Mouse (Mus musculus) thymus, postnatal 0 days (tissue): ENCODE results near the gene Dda1. TPM values are rescaled to one million over a fixed set of nuclear protein-coding genes. Genes with fewer than 3 reads are reported as not detected.

Source experiments
- DNase-seq: peaks from one replicate; pipeline ENCODE4 v3.0.0-alpha.2; 2015; ENCODE audit warnings: low spot score
- polyA plus RNA-seq: library from polyadenylated mRNA; unstranded; fragments of >200 nt; fragmentation: Nextera tagmentation; extraction: Ambion mirVana; gene quantifications from 2 replicates; pipeline ENCODE4 v1.2.1, GENCODE M21; 2015

The Dda1 gene
- polyA plus RNA-seq, 1 experiment from 2014 or later, result 157 TPM

- peak; percentile 81 for DNase-seq
Observed at GRCm38 (mm10) chr8:71495039-71495438, 26.0 kb downstream of the Dda1 start.

DNA sequence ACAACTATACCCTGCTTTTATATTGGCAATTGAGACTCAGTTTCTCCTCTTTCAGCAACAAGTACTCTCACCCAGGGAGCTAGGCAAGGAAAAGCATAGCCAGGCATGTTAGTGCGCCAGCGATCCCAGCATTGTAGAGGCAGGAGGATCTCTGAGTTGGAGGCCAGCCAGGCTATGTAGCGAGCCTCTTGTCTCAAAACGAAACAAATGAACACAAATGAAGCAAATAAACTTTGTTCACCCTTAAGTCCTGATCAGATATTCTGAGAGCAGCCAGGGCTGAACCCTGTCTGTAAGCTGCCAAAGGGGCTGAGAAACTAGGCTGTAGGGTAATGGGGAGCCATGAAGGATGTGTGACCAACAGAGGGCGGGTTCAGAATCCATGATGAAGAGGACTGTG lies 26.8 kb downstream of the Dda1 start:
- DNase-seq, result no peak

GRCm38 (mm10) chr8:71496481-71496880 lies 27.5 kb downstream of the Dda1 start:
- no peak for DNase-seq

DNA sequence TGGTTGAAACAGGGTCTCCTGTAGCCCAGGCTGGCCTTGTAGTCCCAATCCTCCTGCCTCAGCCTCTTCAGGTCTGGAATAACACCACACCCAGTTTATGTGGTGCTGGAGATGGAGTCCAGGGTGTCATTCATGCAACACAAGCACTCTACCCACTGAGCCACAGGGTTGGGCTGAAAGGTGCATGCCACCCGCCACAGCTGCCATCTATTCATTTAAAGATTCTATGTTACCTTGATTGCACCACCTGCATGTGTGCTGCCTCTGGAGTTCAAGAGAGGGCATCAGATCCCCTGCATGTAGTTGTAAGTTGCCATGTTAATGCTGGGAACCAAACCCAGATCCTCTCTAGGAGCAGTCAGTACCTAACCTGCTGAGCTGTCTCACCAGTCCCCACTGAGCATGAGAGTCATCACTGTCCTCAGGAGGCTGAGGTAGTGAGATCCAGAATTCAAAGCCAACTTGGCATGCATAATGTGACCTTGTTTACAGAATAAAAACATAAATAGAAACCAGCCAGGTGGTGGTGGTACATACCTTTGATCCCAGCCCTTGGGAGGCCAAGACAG lies 28.2 kb downstream of the Dda1 start:
- no peak for DNase-seq

DNA sequence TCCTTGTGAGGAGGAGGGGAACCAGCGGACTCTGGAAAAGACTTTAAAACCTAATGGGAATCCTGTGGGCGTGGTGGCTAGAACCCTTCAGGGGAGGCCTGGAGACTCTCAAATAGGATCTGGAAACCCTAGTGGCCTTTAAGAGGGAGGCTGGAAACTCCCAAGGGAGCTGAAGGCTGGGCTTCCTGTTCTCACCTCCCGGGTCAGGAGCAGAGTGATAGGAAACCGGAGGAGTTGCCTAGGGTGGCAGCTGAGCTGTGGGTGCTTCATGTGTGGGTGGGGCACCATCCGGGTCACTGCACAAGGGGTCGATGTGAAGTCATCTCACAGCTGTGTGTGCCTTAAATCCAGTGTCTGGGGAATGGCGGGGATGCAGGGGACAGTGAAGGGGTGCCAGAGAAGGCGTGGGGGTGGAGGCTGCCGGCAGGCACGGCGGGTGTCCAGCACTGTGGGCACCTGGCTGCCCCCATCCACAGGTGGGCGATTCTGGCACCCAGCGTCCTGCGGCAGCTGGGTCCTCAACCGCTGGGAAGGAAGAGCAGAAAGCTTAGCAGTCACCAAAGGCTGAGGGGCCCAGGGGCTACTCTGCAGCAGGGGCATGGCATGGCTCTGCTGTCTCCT lies 29.0 kb downstream of the Dda1 start:
- no peak for DNase-seq

- no peak for DNase-seq
Observed at GRCm38 (mm10) chr8:71498816-71499690, 30.1 kb downstream of the Dda1 start.

DNA sequence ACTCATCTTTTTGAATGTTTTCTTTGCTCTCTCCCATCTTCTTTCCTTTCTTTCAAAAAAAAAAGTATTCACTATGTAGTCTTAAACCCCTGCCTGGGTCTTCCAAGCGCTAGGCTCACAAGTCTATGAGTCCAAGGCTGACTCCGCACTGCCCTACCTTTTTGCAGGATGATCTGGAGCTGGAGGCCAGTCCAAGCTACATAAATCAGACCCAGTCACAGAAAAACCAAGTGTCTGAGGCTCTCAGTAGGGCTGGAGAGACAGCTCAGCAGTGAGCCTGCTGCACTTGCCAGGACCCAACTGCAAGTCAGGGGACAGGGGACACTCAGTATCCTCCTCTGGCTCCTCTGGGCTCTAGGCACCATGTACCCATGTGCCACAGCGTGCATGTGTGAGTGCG lies 35.4 kb downstream of the Dda1 start:
- no peak for DNase-seq

- no peak for DNase-seq
Observed at GRCm38 (mm10) chr8:71505326-71505725, 36.3 kb downstream of the Dda1 start.

- DNase-seq, result no peak
Observed at GRCm38 (mm10) chr8:71505979-71506378, 37.0 kb downstream of the Dda1 start.

- DNase-seq, result peak; percentile 88
Observed at GRCm38 (mm10) chr8:71507589-71508104, 38.6 kb downstream of the Dda1 start.

DNA sequence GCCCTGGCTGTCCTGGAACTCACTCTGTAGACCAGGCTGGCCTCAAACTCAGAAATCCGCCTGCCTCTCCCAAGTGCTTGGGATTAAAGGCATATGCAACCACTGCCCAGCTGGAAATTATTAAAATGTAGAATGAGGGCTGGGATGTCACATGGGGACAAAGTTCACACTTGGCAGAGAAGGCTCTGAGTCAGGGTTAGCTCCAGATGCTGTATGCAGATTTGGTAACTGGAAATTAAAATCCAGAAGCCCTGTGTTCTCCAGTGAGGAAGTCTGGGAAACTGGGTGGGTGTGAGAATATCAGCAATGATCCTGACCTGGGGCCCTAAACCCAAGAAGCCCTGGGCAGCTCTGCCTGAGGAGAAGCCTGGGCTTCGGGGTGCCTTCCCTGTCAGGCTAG lies 40.3 kb downstream of the Dda1 start:
- no peak for DNase-seq

- DNase-seq, result no peak
Observed at GRCm38 (mm10) chr8:71511644-71512043, 42.6 kb downstream of the Dda1 start, which contains the start of gene Plvap. TSS of gene Plvap (minus strand) at chr8:71511752.

DNA sequence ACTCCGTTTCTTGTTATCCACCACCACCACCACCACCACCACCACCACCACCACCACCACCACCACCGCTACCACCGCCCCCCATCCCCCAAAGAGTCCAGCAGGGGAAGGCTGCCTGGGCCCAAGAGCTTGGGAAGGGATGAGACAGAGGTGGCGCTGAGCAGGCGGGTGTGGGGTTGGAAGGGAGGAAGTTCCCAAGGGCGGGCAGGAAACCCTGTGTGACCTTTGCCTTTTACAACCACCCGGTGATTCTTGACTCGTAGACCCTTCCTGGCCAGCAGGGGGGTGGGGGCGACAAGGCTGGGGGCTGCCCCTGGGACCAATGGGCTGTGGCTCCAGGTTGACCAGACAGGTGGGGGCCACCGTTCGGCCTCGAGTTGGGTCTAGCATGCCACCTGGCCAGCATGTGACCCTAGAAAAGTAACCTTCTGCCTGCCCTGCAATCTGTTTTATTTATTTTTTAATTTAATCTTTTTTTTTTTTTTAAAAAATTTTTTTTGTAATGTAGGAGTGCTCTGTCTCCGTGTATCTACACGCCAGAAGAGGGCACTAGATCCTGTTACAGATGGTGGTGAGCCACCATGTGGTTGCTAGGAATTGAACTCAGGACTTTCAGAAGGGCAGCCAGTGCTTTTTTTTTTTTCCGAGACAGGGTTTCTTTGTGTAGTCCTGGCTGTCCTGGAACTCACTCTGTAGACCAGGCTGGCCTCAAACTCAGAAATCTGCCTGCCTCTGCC lies 44.2 kb downstream of the Dda1 start:
- no peak for DNase-seq

DNA sequence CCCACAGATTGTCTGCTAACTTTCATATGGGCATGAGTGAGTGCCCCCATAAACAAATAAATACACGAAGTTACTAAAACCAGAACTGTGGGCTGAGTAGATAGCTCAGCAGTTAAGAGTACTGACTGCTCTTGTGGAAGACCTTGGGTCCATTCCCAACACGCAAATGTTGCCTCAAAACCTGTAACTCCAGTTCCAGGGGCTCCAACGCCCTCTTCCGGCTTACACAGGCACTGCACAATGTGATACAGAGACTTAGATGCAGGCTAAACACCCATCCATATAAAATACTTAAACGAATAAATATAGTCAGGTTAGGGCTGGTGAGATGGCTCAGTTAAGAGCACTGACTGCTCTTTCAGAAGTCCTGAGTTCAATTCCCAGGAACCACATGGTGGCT lies 46.0 kb downstream of the Dda1 start:
- no peak for DNase-seq

- no peak for DNase-seq
Observed at GRCm38 (mm10) chr8:71516786-71517185, 47.8 kb downstream of the Dda1 start.

DNA sequence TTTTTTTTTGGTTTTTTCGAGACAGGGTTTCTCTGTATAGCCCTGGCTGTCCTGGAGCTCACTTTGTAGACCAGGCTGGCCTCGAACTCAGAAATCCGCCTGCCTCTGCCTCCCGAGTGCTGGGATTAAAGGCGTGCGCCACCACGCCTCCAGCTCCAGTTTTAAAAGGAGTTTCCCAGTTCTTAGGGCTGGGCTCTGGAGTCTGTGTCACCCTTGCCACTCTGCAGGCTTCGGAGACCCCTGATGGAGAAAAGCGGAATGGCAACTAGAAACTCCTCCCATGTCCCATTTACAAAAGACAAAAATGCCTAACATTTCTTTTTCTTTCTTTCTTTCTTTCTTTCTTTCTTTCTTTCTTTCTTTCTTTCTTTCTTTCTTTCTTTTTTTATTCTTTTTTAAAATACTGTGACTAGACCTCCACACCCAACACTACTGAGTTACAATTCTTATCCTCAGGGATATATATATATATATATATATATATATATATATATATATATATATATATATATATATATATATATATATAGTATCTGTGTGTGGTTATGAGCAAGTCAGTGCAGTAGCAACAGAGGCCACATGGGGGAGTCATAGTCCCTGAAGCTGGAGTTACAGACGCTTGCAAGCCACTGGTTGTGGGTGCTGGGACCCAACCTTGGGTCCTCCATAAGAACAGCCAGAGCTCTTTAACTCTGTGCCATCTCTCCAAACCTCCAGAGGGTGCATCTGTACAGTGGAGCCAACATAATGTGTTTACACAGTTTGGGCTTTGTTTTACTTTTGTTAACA lies 50.2 kb downstream of the Dda1 start:
- peak; percentile 70 for DNase-seq

DNA sequence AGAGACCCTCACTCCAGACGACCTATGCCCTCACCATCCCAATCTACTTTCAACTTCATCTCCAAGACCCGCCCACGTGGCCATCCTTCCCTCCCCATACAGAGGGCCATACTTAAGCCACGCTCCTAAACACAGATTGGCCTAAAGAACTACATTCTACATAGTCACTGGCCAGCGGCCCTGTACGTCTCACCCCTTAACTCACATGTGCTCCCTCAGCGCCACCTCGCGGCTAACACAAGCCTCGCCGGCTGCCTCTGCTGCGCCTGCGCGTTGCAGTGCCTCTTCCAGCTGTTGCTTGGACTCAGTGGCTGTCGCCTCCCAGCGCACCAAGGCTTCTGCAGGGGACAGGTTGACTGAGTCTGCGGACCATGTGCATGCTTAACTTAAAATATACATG lies 52.6 kb downstream of the Dda1 start:
- DNase-seq, result peak; percentile 92

- DNase-seq, result no peak
Observed at GRCm38 (mm10) chr8:71525226-71526050, 56.4 kb downstream of the Dda1 start, which contains the start of gene Ccdc194. TSS of gene Ccdc194 (minus strand) at chr8:71525711.
